Mouse (Mus musculus): Measurements from ENCODE around the gene Gnb3. TPM values are rescaled to one million over a fixed set of nuclear protein-coding genes. Genes with fewer than 3 reads are reported as not detected.

Gnb3 gene
- polyA plus RNA-seq, 1 experiment from 2014 or later = 1.2 TPM

DNA sequence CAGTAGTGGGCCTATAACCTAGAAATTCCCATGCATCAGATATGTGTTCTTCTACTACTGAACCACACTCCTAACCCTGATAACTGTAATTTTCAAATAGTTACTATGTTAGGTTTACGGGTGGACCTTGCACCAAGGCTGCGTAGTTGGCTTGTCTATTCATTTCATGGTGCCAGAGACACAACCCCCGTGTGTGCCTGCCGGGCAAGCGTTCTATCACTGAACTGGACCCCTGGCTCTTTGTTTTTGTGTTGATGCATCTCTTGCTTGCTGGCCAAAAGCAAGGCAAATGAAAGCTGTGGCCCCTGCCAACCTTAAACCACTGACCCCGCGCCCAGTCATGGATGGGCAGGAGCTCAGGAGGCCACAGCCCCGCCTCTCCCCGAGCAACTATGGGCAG is 41.7 kb upstream of the Gnb3 start:
- TF ChIP-seq CTCF (IDR thresholded peaks at IDR 0.05; ENCODE audit: low read depth) = no peak
- no peak for DNase-seq (ENCODE audit: low spot score)
- H3K36me3 ChIP-seq (ENCODE audit: insufficient read depth, low read length) = no peaks in the 10 kb centered on the region
- no peaks in the 10 kb centered on the region for H3K27me3 ChIP-seq (ENCODE audit: insufficient read depth, low read length)
- whole genome bisulfite sequencing = 87% methylated on average over 9 of the region's 9 CpGs
- no peaks in the 10 kb centered on the region; the same call in 1 of the 2 replicates for H3K4me1 ChIP-seq (replicated peaks; ENCODE audit: insufficient read depth, low read length)
- no peaks in the 10 kb centered on the region for H3K9me3 ChIP-seq (replicated peaks; ENCODE audit: low read length)
- H3K9ac ChIP-seq (ENCODE audit: low read depth, low read length) = no peak overlapping the region
- H3K4me3 ChIP-seq (replicated peaks; ENCODE audit: low read depth, low read length) = no peak overlapping the region
- H3K4me2 ChIP-seq (ENCODE audit: low read length) = no peak overlapping the region
- H3K27ac ChIP-seq = no peak overlapping the region
- no peak for ATAC-seq (replicated peaks; ENCODE audit: low FRiP score, low read depth)

DNA sequence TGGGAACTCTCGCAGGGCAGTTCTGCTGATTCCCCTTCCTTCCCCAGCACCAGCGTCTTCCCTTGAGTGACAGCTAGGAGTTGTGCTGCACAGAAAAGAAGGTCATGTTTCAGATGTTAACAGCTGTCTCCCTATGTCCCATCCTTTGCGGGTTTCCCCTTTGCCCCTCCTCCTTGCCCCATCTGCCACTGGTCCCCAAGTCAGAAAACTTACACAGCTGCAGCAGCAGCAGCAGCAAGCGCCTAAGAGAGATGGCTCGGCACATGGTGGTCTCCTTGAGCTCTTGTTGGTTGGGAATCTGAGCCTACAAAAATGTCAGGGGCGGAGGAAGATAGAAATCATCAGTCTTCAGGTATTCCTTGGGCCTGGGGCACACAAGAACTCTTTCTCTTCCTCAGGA is 39.3 kb upstream of the Gnb3 start:
- no peaks in the 10 kb centered on the region for H3K36me3 ChIP-seq (ENCODE audit: insufficient read depth, low read length)
- ATAC-seq (replicated peaks; ENCODE audit: low FRiP score, low read depth) (no peak), DNase-seq (ENCODE audit: low spot score) (no peak)
- H3K9ac ChIP-seq (ENCODE audit: low read depth, low read length) = no peak overlapping the region
- WGBS = 46% methylated on average over 6 of the region's 6 CpGs
- no peak overlapping the region for H3K4me3 ChIP-seq (replicated peaks; ENCODE audit: low read depth, low read length)
- no peaks in the 10 kb centered on the region for H3K9me3 ChIP-seq (replicated peaks; ENCODE audit: low read length)
- H3K4me1 ChIP-seq (replicated peaks; ENCODE audit: insufficient read depth, low read length) = no peaks in the 10 kb centered on the region
- no peaks in the 10 kb centered on the region for H3K27me3 ChIP-seq (ENCODE audit: insufficient read depth, low read length)
- TF ChIP-seq CTCF (IDR thresholded peaks at IDR 0.05; ENCODE audit: low read depth) = no peak
- no peak overlapping the region for H3K27ac ChIP-seq
- no peak overlapping the region for H3K4me2 ChIP-seq (ENCODE audit: low read length)

DNA sequence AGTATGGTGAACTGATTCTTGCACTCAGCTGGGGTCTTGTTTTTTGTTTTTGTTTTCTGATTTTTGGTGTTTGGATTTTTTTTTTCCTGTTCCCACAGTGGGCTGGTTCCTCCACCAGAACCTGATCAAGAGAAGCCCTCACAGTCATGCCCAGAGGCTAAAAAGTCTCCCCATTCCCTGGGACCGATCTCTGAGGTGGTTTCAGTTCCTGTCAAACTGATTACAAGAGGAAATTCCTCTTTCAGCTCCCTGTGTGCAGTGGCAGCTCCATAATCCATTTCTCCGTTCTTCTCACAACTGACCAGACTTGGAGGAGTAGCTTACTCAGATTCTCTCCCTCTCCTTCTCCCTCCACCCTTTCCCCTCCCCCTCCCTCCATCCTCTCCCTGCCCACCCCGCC is 34.3 kb upstream of the Gnb3 start:
- TF ChIP-seq CTCF (IDR thresholded peaks at IDR 0.05; ENCODE audit: low read depth) = no peak
- H3K9me3 ChIP-seq (replicated peaks; ENCODE audit: low read length) = no peaks in the 10 kb centered on the region
- WGBS = 36% methylated on average over 2 of the region's 3 CpGs
- no peak overlapping the region for H3K9ac ChIP-seq (ENCODE audit: low read depth, low read length)
- no peaks in the 10 kb centered on the region for H3K27me3 ChIP-seq (ENCODE audit: insufficient read depth, low read length)
- no peak for ATAC-seq (replicated peaks; ENCODE audit: low FRiP score, low read depth)
- H3K4me1 ChIP-seq (replicated peaks; ENCODE audit: insufficient read depth, low read length) = no peaks in the 10 kb centered on the region
- DNase-seq (ENCODE audit: low spot score) = no peak
- no peak overlapping the region for H3K27ac ChIP-seq
- H3K36me3 ChIP-seq (ENCODE audit: insufficient read depth, low read length) = no peaks in the 10 kb centered on the region
- H3K4me3 ChIP-seq (replicated peaks; ENCODE audit: low read depth, low read length) = no peak overlapping the region
- no peak overlapping the region for H3K4me2 ChIP-seq (ENCODE audit: low read length)

DNA sequence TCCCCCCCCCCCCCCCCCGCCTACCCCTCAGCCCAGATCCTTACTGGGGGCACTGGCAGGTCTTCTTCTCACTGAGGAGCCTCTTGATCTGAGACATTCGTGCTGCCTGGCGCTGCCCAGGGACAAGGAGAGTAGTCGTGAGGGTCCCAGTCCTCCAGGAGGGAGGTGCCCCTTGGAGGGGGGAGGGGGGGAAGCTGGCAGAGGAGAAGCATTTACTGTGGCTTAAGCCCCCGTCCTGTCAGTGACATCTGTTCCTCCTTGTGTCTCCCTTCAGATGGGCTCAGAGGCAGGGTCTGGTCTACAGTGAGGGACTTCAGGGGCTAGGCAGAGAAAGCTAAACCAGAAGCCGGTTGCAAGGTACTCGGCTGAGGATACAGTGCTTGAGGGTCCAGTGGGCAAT is 26.5 kb upstream of the Gnb3 start:
- Histone ChIP-seq H3K4me1 (replicated peaks; ENCODE audit: insufficient read depth, low read length) (peaks cover 7% of the 10 kb centered on the region), H3K36me3 (ENCODE audit: insufficient read depth, low read length) (no peaks in the 10 kb centered on the region), H3K4me2 (ENCODE audit: low read length) (no peak overlapping the region), H3K9ac (ENCODE audit: low read depth, low read length) (no peak overlapping the region), H3K27me3 (ENCODE audit: insufficient read depth, low read length) (0 out of 2 replicates have a peak, but pooled peaks cover 3% of the 10 kb centered on the region), H3K4me3 (replicated peaks; ENCODE audit: low read depth, low read length) (no peak overlapping the region), H3K9me3 (replicated peaks; ENCODE audit: low read length) (no peaks in the 10 kb centered on the region), H3K27ac (no peak overlapping the region)
- DNase-seq (ENCODE audit: low spot score) (no peak), ATAC-seq (replicated peaks; ENCODE audit: low FRiP score, low read depth) (no peak)
- 59% methylated on average over 6 of the region's 7 CpGs for WGBS
- TF ChIP-seq CTCF (IDR thresholded peaks at IDR 0.05; ENCODE audit: low read depth) = no peak

DNA sequence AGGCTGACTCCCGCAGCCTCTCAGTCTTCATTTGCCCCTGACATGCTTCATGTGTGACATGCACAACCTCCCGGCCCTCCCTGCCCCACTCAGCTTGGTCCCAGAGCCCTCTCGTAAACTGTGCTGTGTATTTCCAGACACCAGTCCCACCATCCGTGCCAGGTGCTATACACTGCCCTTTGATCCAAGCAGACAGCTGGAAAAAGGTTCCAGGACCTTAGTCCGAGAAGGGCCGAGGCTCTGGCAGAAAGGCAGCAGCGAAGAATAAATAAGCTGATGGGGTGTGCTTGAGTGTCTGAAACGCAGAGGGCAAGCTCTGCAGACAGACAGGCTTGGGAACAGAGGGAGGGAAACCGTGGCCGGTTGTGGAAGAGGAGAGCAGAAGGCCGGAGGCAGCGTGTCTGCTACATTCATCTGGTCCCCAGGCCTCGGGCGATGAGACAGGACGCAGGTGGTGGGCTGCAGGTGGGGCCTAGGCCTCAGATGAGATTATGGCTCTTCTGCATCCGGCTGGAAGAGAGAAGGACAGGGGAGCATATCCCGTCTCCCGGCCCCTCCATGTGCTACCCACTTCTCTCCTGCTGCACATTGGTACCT is 25.8 kb upstream of the Gnb3 start:
- no peak for TF ChIP-seq CTCF (IDR thresholded peaks at IDR 0.05; ENCODE audit: low read depth)
- no peak overlapping the region for H3K4me3 ChIP-seq (replicated peaks; ENCODE audit: low read depth, low read length)
- peaks cover 7% of the 10 kb centered on the region for H3K4me1 ChIP-seq (replicated peaks; ENCODE audit: insufficient read depth, low read length)
- 0 out of 2 replicates have a peak, but pooled peaks cover 3% of the 10 kb centered on the region for H3K27me3 ChIP-seq (ENCODE audit: insufficient read depth, low read length)
- WGBS = 51% methylated on average over 18 of the region's 18 CpGs
- H3K27ac ChIP-seq = no peak overlapping the region
- no peaks in the 10 kb centered on the region for H3K36me3 ChIP-seq (ENCODE audit: insufficient read depth, low read length)
- H3K9me3 ChIP-seq (replicated peaks; ENCODE audit: low read length) = no peaks in the 10 kb centered on the region
- no peak overlapping the region for H3K4me2 ChIP-seq (ENCODE audit: low read length)
- no peak for DNase-seq (ENCODE audit: low spot score)
- no peak overlapping the region for H3K9ac ChIP-seq (ENCODE audit: low read depth, low read length)
- ATAC-seq (replicated peaks; ENCODE audit: low FRiP score, low read depth) = no peak

DNA sequence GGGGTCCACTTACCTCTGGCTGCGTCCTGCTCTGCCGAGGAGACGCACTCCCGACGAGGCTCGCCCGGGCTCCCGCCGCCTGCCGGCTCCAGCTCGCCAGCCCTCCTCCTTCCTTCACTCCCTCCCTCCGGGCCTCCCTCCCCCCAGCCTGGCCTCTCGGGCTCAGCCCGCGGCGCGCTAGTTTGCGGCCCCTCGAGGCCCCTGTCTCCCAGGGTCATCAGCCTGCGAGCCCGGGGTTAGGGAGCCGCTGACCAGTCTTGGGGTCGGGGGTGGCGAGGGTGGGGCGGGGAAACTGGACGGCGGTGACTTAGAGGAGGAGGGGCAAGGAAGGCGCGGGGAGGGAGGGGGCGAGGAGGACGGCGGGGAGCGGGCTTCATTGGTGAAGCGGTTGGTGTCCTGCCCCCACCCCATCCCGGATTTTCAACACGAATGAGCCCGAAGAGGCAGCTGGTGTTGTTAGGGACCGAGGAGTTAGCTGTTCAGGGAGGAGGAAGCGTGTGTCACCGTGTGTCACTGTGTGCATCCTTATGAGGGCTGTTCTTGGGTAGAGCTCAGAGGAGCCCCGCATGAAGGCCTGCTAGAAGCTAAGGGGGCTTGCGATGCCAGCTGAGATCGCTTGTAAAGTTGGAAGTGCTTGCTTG is 23.7 kb upstream of the Gnb3 start, which contains the start of gene Gpr162:
Gene Gpr162 (minus strand): TSS at position 326 of the 641 bp plus-strand sequence.
- TF ChIP-seq CTCF (IDR thresholded peaks at IDR 0.05; ENCODE audit: low read depth) = peak; percentile 12; the same call in 1 of the 2 replicates
- WGBS = 1% methylated on average over 34 of the region's 43 CpGs
- ATAC-seq (replicated peaks; ENCODE audit: low FRiP score, low read depth) (peak; percentile 41), DNase-seq (ENCODE audit: low spot score) (peak; percentile 76)
- H3K4me3 ChIP-seq (replicated peaks; ENCODE audit: low read depth, low read length) = peak within 1 kb of the TSS; percentile 38
- H3K4me2 ChIP-seq (ENCODE audit: low read length) = peak within 1 kb of the TSS; percentile 71
- H3K9me3 ChIP-seq (replicated peaks; ENCODE audit: low read length) = no peaks in the 10 kb centered on the region
- peak within 1 kb of the TSS; percentile 55 for H3K9ac ChIP-seq (ENCODE audit: low read depth, low read length)
- H3K27ac ChIP-seq = no peak within 1 kb of the TSS
- H3K4me1 ChIP-seq (replicated peaks; ENCODE audit: insufficient read depth, low read length) = peaks cover 7% of the 10 kb centered on the region
- no peaks in the 10 kb centered on the region for H3K36me3 ChIP-seq (ENCODE audit: insufficient read depth, low read length)
- H3K27me3 ChIP-seq (ENCODE audit: insufficient read depth, low read length) = 0 out of 2 replicates have a peak, but pooled peaks cover 3% of the 10 kb centered on the region

Measured in kidney, postnatal 0 days (tissue).